Mouse (Mus musculus): ENCODE measurements at regions not wholly inside any gene's neighbourhood (a gene's known extent, or its start where the extent isn't known, plus 50 kb on each side); places are given as distances from the start of the nearest gene placed in this dataset.

GRCm38 (mm10) chr14:101269048-101269789 lies 69.1 kb upstream of the Prr30 start:
- no peak for DNase-seq
- intact Hi-C loops (cut with DNase I) = no loop called here

- DNase-seq = no peak
- intact Hi-C loops (cut with DNase I) = no loop called here
These were observed 67.4 kb upstream of the Prr30 start for GRCm38 (mm10) chr14:101267536-101267935.

All from left cerebral cortex, postnatal 4 days (tissue).